Mouse (Mus musculus) forebrain, postnatal 0 days (tissue): ENCODE data around the gene Pkig. TPM values are rescaled to one million over a fixed set of nuclear protein-coding genes. Genes with fewer than 3 reads are reported as not detected.

Source experiments
- ATAC-seq: fragments of 200-750 bp; cut with Nextera tagmentation; 2 replicates; pipeline ENCODE4 v1.8.0; 2017; ENCODE audit warnings: mild to moderate bottlenecking, moderate library complexity
- DNase-seq: peaks from one replicate; pipeline ENCODE4 v3.0.0-alpha.2; 2015
- H3K27ac ChIP-seq: fragments of 300-500 bp; sonication (generic); 2 replicates; pipeline ENCODE4 v1.5.1; 2014; ENCODE audit warnings: low read depth, mild to moderate bottlenecking, antibody characterized with exemption, low read length, moderate library complexity, mixed read lengths
- H3K27me3 ChIP-seq: fragments of 300-500 bp; sonication (generic); 2 replicates; pipeline ENCODE4 v1.6.1; 2014; ENCODE audit warnings: mild to moderate bottlenecking, low read length, mixed read lengths; ENCODE audit not compliant: insufficient read depth
- H3K36me3 ChIP-seq: fragments of 300-500 bp; sonication (generic); 2 replicates; pipeline ENCODE4 v1.6.1; 2014; ENCODE audit warnings: mild to moderate bottlenecking, moderate library complexity; ENCODE audit not compliant: insufficient read depth
- H3K4me1 ChIP-seq: fragments of 300-500 bp; sonication (generic); 2 replicates; pipeline ENCODE4 v1.6.1; 2014; ENCODE audit warnings: antibody characterized with exemption; ENCODE audit not compliant: insufficient read depth
- H3K4me2 ChIP-seq: fragments of 300-500 bp; sonication (generic); 2 replicates; pipeline ENCODE4 v1.6.1; 2014; ENCODE audit warnings: low read depth, mild to moderate bottlenecking, moderate library complexity
- H3K4me3 ChIP-seq: fragments of 300-500 bp; sonication (generic); 2 replicates; pipeline ENCODE4 v1.5.1; 2014; ENCODE audit warnings: low read depth, low read length, mixed read lengths
- H3K9ac ChIP-seq: fragments of 300-500 bp; sonication (generic); 2 replicates; pipeline ENCODE4 v1.6.1; 2014; ENCODE audit warnings: mild to moderate bottlenecking
- H3K9me3 ChIP-seq: fragments of 300-500 bp; sonication (generic); 2 replicates; pipeline ENCODE4 v1.6.1; 2016; ENCODE audit warnings: low read length
- CTCF ChIP-seq: sonication (generic); IDR thresholded peaks from 2 replicates; pipeline ENCODE4 v1.5.1; 2016; ENCODE audit warnings: antibody characterized with exemption, control low read depth, low read depth
- WGBS: fragments of 180-500 bp; shearing (Covaris S2); extraction: QIAGEN DNeasy Blood & Tissue Kit; methylation state at CpG from one replicate; pipeline ENCODE4 v1.1.7; 2014; 5-methylcytosine and 5-hydroxymethylcytosine counted together
- polyA plus RNA-seq: library from polyadenylated mRNA; unstranded; fragments of >200 nt; fragmentation: Nextera tagmentation; extraction: Ambion mirVana; gene quantifications from 2 replicates; pipeline ENCODE4 v1.2.1, GENCODE M21; 2015
- total RNA-seq: library from RNA; depleted of rRNA; stranded (reverse); fragments of >200 nt; gene quantifications from 2 replicates; pipeline ENCODE4 v1.2.3, GENCODE M21; 2014

The Pkig gene
- total and polyA plus RNA-seq, 2 experiments from 2014 or later, result 114 to 211 TPM

DNA sequence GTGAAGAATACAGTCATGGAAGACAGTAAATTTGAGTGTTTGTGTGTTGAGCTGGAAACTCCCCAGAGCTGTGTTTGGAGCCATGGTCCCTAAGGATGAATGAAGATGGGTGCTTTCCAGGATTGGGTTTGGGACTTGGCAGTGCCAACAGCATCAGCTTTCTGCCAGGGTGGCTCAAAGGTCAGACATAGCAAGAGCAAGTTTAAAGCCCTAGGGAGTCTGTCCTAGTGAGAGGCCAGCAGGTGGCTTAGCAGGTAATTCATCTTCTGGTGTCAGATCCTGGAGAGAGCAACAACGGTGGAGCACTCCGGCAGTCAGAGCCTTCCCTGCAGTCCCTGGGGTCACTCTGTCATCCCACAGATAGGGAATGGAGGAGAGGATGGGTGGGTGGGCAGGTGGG, 60.3 kb downstream of the Pkig start:
- 58% methylated on average over 2 of the region's 2 CpGs for WGBS
- TF ChIP-seq CTCF, result no peak
- no peak for DNase-seq
- H3K9me3 ChIP-seq, result no peaks in the 10 kb centered on the region
- H3K27me3 ChIP-seq, result no peaks in the 10 kb centered on the region
- no peak for ATAC-seq
- H3K27ac ChIP-seq, result peak overlapping the region; percentile 57; the same call in 1 of the 2 replicates
- no peaks in the 10 kb centered on the region; the same call in 1 of the 2 replicates for H3K4me1 ChIP-seq
- 0 out of 2 replicates have a peak overlapping the region, but pooled peaks have one; percentile 0 for H3K9ac ChIP-seq
- H3K4me3 ChIP-seq, result no peak overlapping the region
- H3K36me3 ChIP-seq, result no peaks in the 10 kb centered on the region
- no peak overlapping the region for H3K4me2 ChIP-seq

DNA sequence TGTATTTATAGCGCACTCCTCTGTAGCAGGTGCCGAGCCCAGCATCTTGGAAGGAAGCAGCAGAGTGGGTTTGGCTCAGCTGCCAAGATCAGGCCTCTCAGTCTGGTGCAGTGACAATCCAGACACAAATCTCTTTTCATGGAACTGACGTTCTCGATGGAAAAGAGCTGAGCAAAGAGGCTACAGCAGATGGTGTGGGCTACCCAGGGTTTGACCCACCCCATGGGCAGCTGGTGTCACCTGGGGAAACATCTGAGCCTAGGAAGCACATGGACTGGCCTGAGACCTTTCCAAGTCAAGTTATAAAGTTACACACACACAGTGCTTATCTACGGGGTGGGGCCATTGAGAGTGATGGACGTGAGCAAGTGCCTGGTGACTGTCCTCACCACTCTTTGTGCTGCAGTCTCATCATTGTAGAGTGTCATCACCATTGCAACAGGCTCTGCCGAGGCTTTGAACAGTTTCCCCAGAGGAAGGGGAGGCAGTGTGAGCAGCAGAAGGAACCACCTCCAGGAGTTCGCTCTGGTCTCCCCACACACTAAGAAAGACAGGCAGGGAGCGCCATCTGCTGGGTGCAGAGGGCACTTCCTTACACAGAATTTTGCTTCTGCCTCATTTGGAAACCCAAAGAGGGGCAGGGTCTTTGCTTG, 60.9 kb downstream of the Pkig start:
- Histone ChIP-seq H3K36me3 (no peaks in the 10 kb centered on the region), H3K9ac (0 out of 2 replicates have a peak overlapping the region, but pooled peaks have one; percentile 0), H3K4me3 (no peak overlapping the region), H3K4me2 (no peak overlapping the region), H3K9me3 (no peaks in the 10 kb centered on the region), H3K27ac (peak overlapping the region; percentile 57; the same call in 1 of the 2 replicates), H3K4me1 (no peaks in the 10 kb centered on the region; the same call in 1 of the 2 replicates), H3K27me3 (no peaks in the 10 kb centered on the region)
- ATAC-seq (peak; percentile 93), DNase-seq (peak; percentile 94)
- 29% methylated on average over 9 of the region's 9 CpGs for WGBS
- TF ChIP-seq CTCF, result peak; percentile 97

DNA sequence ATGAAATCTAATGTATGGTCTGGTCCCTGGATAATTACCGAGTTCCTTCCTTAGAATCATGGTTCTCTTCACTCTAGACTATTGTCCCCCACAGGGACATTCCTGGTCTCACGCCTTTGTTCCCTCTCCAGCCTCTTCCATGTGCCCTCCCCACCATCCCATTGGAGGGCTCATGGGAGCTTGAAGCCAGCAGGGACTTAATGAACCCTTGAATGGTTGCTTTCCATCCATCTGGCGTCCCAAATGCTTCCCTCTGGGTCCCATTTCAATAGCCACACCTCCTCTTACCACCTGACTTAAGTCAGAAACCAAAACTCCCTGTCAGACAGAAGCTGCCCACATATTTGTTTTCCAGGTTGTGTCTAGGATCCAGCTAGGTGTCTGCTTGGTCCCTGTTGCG, 61.4 kb downstream of the Pkig start:
- no peaks in the 10 kb centered on the region; the same call in 1 of the 2 replicates for H3K4me1 ChIP-seq
- no peak overlapping the region for H3K4me3 ChIP-seq
- no peaks in the 10 kb centered on the region for H3K36me3 ChIP-seq
- no peak overlapping the region for H3K4me2 ChIP-seq
- H3K27ac ChIP-seq, result no peak overlapping the region
- 40% methylated on average over 4 of the region's 4 CpGs for WGBS
- DNase-seq, result no peak
- H3K27me3 ChIP-seq, result no peaks in the 10 kb centered on the region
- TF ChIP-seq CTCF, result no peak
- no peaks in the 10 kb centered on the region for H3K9me3 ChIP-seq
- H3K9ac ChIP-seq, result no peak overlapping the region
- peak; percentile 15; the same call in 1 of the 2 replicates for ATAC-seq

DNA sequence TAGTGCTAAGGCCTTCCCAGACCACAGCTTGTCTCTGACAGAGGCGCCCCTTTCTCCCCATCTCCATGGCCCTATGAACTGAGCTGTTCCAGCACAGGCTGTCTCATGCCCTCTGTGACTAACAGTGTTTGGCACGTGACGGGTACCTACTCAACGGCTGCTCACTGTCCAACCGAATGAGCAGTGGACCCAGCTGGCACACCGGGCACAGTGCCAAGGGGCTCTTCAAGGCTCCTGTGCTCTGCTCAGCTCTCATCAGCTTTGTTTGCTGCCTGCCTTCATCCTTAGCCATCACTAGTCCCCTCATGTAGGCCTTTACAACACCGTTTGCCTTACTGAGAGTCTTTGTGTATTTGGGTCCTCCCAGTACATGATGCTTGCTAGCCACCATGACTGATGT, 64.4 kb downstream of the Pkig start:
- no peaks in the 10 kb centered on the region; the same call in 1 of the 2 replicates for H3K4me1 ChIP-seq
- no peak overlapping the region for H3K4me2 ChIP-seq
- H3K27ac ChIP-seq, result peak overlapping the region; percentile 64
- peak; percentile 73 for DNase-seq
- H3K4me3 ChIP-seq, result no peak overlapping the region
- WGBS, result 31% methylated on average over 7 of the region's 7 CpGs
- H3K27me3 ChIP-seq, result no peaks in the 10 kb centered on the region
- TF ChIP-seq CTCF, result no peak
- H3K9me3 ChIP-seq, result no peaks in the 10 kb centered on the region
- no peak overlapping the region for H3K9ac ChIP-seq
- H3K36me3 ChIP-seq, result 0 out of 2 replicates have a peak, but pooled peaks cover 3% of the 10 kb centered on the region
- peak; percentile 74 for ATAC-seq

DNA sequence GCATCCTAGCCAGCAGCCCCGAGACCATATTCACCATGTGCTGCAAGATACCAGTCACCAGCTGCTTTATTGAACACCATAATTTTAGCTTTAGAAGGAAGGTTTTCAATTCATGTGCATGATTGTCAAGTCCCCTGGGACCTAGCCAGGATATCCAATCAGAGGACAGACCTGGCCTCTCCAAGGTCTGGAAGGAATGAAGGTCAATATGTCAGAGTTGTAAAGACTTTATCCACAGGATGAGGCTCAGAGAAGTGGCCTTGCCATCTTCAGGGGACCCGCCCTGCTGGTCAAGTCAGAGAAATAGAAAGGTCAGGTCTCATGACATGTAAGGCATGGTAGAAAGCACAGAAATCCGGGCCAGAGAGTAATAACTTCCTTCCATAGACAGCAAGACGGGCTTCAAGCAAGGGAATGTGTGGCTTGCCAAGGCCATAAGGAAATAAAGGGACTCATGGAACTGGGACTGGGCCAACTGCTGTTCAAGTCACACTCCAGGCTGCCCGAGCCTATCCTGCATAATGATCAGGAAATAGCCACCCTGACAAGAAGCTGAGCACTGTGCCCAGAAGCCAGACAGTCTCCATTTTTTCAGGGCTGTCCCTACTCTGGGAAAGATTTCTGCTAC, 68.7 kb downstream of the Pkig start:
- no peak for ATAC-seq
- Histone ChIP-seq H3K27ac (no peak overlapping the region), H3K4me1 (no peaks in the 10 kb centered on the region), H3K4me3 (no peak overlapping the region), H3K27me3 (no peaks in the 10 kb centered on the region), H3K36me3 (peaks cover 18% of the 10 kb centered on the region; the same call in 1 of the 2 replicates), H3K9me3 (no peaks in the 10 kb centered on the region), H3K9ac (no peak overlapping the region), H3K4me2 (no peak overlapping the region)
- WGBS, result 56% methylated on average over 5 of the region's 5 CpGs
- DNase-seq, result no peak
- no peak for TF ChIP-seq CTCF

DNA sequence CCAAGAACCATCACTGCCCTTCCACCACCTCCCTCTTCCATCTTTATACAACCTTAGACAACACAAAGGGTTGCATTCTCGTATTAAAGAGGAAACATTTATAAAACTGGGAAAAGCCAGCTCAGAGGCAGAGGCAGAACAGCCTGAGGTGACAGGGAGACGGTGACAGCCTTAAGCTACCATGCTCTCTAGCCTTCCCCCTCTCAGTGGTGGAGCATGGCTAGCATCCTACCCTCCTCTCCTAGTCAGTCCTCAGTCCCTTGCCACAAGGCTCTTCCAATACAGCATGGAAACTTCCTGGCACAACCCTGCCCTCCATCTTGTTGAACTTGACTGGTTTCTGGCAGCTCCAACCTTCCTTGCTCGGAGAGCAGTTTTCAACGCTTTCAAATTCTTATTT, 70.1 kb downstream of the Pkig start:
- no peak overlapping the region for H3K4me3 ChIP-seq
- peaks cover 23% of the 10 kb centered on the region; the same call in 1 of the 2 replicates for H3K36me3 ChIP-seq
- no peak for DNase-seq
- no peak for TF ChIP-seq CTCF
- no peaks in the 10 kb centered on the region for H3K27me3 ChIP-seq
- H3K9ac ChIP-seq, result no peak overlapping the region
- no peaks in the 10 kb centered on the region for H3K4me1 ChIP-seq
- WGBS, result 88% methylated on average over 4 of the region's 4 CpGs
- ATAC-seq, result no peak
- no peak overlapping the region for H3K27ac ChIP-seq
- no peak overlapping the region for H3K4me2 ChIP-seq
- no peaks in the 10 kb centered on the region for H3K9me3 ChIP-seq

DNA sequence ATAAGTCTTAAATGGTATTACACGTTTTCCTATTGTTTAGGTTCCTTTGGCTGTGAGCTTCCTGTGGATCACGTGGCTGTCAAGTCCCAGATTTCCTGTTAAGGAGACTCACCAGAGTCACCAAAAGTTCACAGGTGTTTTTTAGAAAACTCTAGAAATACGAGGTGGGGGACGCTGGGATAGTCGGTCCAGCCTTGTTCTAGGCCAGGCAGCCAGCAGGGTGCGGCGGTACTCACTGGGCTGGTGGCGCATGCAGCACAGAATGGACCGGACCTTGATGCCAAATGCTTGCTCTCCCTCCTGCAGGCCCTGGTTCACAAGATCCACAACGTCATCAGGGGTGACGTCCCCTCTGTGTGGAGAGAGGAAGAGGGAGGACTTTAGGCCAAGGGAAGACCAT, 73.8 kb downstream of the Pkig start:
- no peak for TF ChIP-seq CTCF
- Histone ChIP-seq H3K9ac (no peak overlapping the region), H3K9me3 (no peaks in the 10 kb centered on the region), H3K4me1 (no peaks in the 10 kb centered on the region), H3K27ac (no peak overlapping the region), H3K4me2 (no peak overlapping the region), H3K36me3 (peaks cover 20% of the 10 kb centered on the region; the same call in 1 of the 2 replicates), H3K4me3 (no peak overlapping the region), H3K27me3 (no peaks in the 10 kb centered on the region)
- DNase-seq (no peak), ATAC-seq (no peak)
- 93% methylated on average over 11 of the region's 11 CpGs for WGBS
